Mouse (Mus musculus): ENCODE results near the gene Gm813. TPM values are rescaled to one million over a fixed set of nuclear protein-coding genes. Genes with fewer than 3 reads are reported as not detected.

Gene Gm813
- polyA plus RNA-seq, 1 experiment from 2014 or later, result not detected

DNA sequence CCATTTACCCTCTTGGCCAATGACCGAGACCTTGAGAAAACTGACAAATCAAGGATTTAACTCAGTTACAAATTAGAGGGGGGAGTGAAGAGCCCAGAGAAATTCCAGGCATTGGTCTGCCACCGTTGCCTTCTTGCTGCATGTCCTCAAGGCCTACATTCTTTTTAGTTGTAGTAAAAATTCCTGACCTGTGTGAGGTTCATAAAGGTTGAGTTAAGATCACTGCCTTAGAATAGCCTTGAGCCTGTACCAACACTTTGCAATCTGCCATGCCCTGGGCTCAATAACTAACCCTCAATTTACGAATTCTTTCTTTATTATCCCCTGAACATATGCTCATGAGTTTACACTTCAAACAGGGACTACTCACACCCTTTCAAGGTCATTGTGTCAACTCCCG is 6.3 kb upstream of the Gm813 start:
- Histone ChIP-seq H3K36me3 (ENCODE audit: control insufficient read depth, insufficient read depth, low read length) (no peaks in the 10 kb centered on the region), H3K9ac (ENCODE audit: low read depth, low read length) (no peak overlapping the region), H3K9me3 (ENCODE audit: control insufficient read depth, low read length) (no peaks in the 10 kb centered on the region), H3K4me2 (replicated peaks; ENCODE audit: low read depth, low read length) (no peak overlapping the region), H3K27ac (ENCODE audit: low read depth, low read length) (no peak overlapping the region), H3K4me1 (ENCODE audit: control insufficient read depth, insufficient read depth, low read length) (no peaks in the 10 kb centered on the region), H3K4me3 (ENCODE audit: low read length) (no peak overlapping the region), H3K27me3 (ENCODE audit: control insufficient read depth, insufficient read depth, low read length) (no peaks in the 10 kb centered on the region)
- 56% methylated on average over 4 of the region's 4 CpGs for WGBS
- no peak for ATAC-seq (ENCODE audit: low FRiP score, low TSS enrichment)

DNA sequence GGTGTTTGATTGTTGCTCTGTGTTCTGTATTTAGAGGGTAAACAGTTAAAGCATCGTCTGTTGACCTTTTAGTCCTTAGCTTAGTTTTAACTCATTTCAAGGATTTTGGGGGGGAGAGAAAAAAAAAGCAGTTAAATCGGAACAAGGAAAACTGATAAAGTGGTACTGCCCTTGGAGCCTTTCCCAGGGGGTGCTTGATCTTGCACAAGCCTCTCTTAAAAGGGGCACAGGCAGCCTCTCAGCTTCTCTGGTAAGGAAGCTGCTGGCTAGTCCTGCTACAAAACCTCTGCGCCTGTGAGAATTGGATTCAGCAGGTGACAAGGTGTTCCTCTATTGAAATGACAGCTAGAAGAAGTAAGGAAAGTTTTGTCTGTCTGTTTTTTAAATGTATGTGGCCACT is 5.6 kb upstream of the Gm813 start:
- H3K4me1 ChIP-seq (ENCODE audit: control insufficient read depth, insufficient read depth, low read length), result no peaks in the 10 kb centered on the region
- ATAC-seq (ENCODE audit: low FRiP score, low TSS enrichment), result no peak
- no peak overlapping the region for H3K4me3 ChIP-seq (ENCODE audit: low read length)
- 89% methylated on average over 3 of the region's 3 CpGs for WGBS
- H3K36me3 ChIP-seq (ENCODE audit: control insufficient read depth, insufficient read depth, low read length), result no peaks in the 10 kb centered on the region
- no peaks in the 10 kb centered on the region for H3K9me3 ChIP-seq (ENCODE audit: control insufficient read depth, low read length)
- no peak overlapping the region for H3K9ac ChIP-seq (ENCODE audit: low read depth, low read length)
- H3K4me2 ChIP-seq (replicated peaks; ENCODE audit: low read depth, low read length), result no peak overlapping the region
- H3K27ac ChIP-seq (ENCODE audit: low read depth, low read length), result no peak overlapping the region
- H3K27me3 ChIP-seq (ENCODE audit: control insufficient read depth, insufficient read depth, low read length), result no peaks in the 10 kb centered on the region

DNA sequence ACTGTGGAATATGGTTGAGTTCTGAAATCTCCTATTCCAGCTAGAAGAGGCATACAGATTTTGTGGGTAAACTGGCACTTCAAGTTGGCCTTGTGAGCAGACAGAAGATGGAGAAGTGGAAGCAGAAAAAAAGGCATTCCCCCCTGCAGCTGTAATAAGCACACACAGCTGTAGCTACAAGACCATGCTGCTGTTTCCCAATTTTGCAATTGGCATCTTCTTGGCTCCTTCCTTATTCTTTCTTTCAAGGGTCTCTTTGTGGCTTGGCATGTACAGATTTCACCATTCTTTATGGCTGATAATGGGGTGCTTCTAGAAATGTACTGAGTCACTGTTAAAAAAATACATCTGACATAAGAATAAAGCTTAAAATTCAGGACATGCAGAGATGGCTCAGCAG is 568 bp upstream of the Gm813 start:
- H3K9ac ChIP-seq (ENCODE audit: low read depth, low read length), result no peak overlapping the region
- H3K36me3 ChIP-seq (ENCODE audit: control insufficient read depth, insufficient read depth, low read length), result no peaks in the 10 kb centered on the region
- H3K9me3 ChIP-seq (ENCODE audit: control insufficient read depth, low read length), result no peaks in the 10 kb centered on the region
- H3K27me3 ChIP-seq (ENCODE audit: control insufficient read depth, insufficient read depth, low read length), result no peaks in the 10 kb centered on the region
- no peaks in the 10 kb centered on the region for H3K4me1 ChIP-seq (ENCODE audit: control insufficient read depth, insufficient read depth, low read length)
- H3K4me2 ChIP-seq (replicated peaks; ENCODE audit: low read depth, low read length), result no peak overlapping the region
- no peak for ATAC-seq (ENCODE audit: low FRiP score, low TSS enrichment)
- H3K27ac ChIP-seq (ENCODE audit: low read depth, low read length), result no peak overlapping the region
- H3K4me3 ChIP-seq (ENCODE audit: low read length), result no peak overlapping the region

DNA sequence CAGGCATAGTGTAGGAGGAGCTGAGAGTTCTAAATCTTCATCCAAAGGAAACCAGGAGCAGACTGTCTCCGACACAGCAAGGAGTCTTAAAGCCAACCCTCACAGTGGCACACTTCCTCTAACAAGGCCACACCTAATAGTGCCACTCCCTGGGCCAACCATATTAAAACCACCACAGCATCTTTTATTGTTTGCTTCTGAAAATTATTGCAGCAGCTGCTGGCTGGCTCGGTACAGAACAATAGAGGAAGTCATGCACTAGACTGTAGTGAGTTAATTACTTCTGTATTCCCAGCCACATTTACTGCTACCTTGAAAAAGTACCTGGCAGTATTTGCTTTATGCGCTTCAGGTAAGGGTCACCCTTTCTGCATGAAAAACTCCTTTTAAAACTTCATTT is 3.8 kb downstream of the Gm813 start:
- no peaks in the 10 kb centered on the region for H3K27me3 ChIP-seq (ENCODE audit: control insufficient read depth, insufficient read depth, low read length)
- H3K4me1 ChIP-seq (ENCODE audit: control insufficient read depth, insufficient read depth, low read length), result no peaks in the 10 kb centered on the region
- H3K27ac ChIP-seq (ENCODE audit: low read depth, low read length), result no peak overlapping the region
- H3K4me2 ChIP-seq (replicated peaks; ENCODE audit: low read depth, low read length), result no peak overlapping the region
- ATAC-seq (ENCODE audit: low FRiP score, low TSS enrichment), result no peak
- no peak overlapping the region for H3K9ac ChIP-seq (ENCODE audit: low read depth, low read length)
- 68% methylated on average over 3 of the region's 3 CpGs for WGBS
- H3K4me3 ChIP-seq (ENCODE audit: low read length), result no peak overlapping the region
- no peaks in the 10 kb centered on the region for H3K9me3 ChIP-seq (ENCODE audit: control insufficient read depth, low read length)
- H3K36me3 ChIP-seq (ENCODE audit: control insufficient read depth, insufficient read depth, low read length), result no peaks in the 10 kb centered on the region

DNA sequence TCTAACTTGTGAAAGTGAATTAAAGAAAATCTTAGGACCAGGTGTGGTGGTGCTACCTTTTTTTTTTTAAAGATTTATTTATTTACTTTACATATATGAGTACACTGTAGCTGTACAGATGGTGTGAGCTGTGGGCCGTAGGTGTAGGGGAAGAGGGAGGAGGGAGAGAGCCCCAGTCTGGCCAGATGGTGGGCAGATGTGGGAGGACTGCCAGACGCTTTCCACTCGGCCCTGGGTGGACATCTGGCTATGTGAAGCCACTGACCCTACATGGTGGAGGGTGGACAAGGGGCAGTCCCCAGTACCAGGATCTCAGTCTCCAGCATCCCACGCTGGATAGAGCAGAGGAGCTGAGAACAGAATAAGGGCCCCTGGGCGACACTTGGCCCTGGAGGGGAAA is 9.7 kb downstream of the Gm813 start:
- no peaks in the 10 kb centered on the region for H3K27me3 ChIP-seq (ENCODE audit: control insufficient read depth, insufficient read depth, low read length)
- H3K9ac ChIP-seq (ENCODE audit: low read depth, low read length), result no peak overlapping the region
- H3K4me2 ChIP-seq (replicated peaks; ENCODE audit: low read depth, low read length), result no peak overlapping the region
- no peak overlapping the region for H3K4me3 ChIP-seq (ENCODE audit: low read length)
- H3K9me3 ChIP-seq (ENCODE audit: control insufficient read depth, low read length), result no peaks in the 10 kb centered on the region
- no peak for ATAC-seq (ENCODE audit: low FRiP score, low TSS enrichment)
- no peaks in the 10 kb centered on the region for H3K36me3 ChIP-seq (ENCODE audit: control insufficient read depth, insufficient read depth, low read length)
- no peak overlapping the region for H3K27ac ChIP-seq (ENCODE audit: low read depth, low read length)
- WGBS, result 43% methylated on average over 5 of the region's 5 CpGs
- no peaks in the 10 kb centered on the region for H3K4me1 ChIP-seq (ENCODE audit: control insufficient read depth, insufficient read depth, low read length)

DNA sequence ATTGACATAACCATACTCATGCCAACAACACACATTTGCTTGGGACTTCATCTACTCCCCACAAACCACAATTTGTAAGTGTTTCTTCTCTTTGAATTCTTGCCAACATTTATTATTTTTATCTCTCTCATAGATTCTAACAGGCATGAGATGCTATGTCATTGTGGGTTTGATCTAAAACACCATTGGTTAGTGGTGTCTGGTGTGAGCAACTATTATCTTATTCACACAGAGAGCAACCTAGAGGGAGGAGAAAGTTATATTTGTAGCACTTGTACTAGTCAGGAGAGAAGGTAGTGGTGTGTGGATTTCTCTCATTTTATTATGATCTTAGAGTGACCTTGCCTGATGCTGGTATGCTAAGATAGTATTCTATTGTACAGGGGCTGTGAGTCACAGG is 12.1 kb downstream of the Gm813 start:
- Histone ChIP-seq H3K36me3 (ENCODE audit: control insufficient read depth, insufficient read depth, low read length) (no peaks in the 10 kb centered on the region), H3K4me1 (ENCODE audit: control insufficient read depth, insufficient read depth, low read length) (no peaks in the 10 kb centered on the region), H3K4me3 (ENCODE audit: low read length) (no peak overlapping the region), H3K27me3 (ENCODE audit: control insufficient read depth, insufficient read depth, low read length) (no peaks in the 10 kb centered on the region), H3K9ac (ENCODE audit: low read depth, low read length) (no peak overlapping the region), H3K9me3 (ENCODE audit: control insufficient read depth, low read length) (no peaks in the 10 kb centered on the region), H3K27ac (ENCODE audit: low read depth, low read length) (no peak overlapping the region), H3K4me2 (replicated peaks; ENCODE audit: low read depth, low read length) (no peak overlapping the region)
- no peak for ATAC-seq (ENCODE audit: low FRiP score, low TSS enrichment)

DNA sequence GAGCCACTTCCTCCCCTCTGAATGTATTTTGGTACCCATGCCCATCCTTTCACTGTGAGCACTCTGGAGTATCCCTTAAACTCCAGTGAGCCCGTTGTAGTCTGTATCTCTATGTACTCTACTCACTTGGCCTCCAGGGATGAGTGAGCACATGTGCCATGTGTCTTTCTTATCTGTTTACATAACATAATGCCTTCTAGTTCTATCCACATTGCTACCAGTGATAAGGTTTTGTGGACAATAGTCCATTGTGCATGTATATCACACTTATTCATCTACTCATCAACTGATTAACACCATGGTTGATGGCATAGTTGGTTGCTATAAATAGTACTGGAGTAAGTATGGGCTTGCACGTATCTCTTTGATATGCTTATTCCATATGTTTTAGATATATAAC is 12.9 kb downstream of the Gm813 start:
- Histone ChIP-seq H3K4me2 (replicated peaks; ENCODE audit: low read depth, low read length) (no peak overlapping the region), H3K9me3 (ENCODE audit: control insufficient read depth, low read length) (no peaks in the 10 kb centered on the region), H3K4me1 (ENCODE audit: control insufficient read depth, insufficient read depth, low read length) (no peaks in the 10 kb centered on the region), H3K27ac (ENCODE audit: low read depth, low read length) (no peak overlapping the region), H3K36me3 (ENCODE audit: control insufficient read depth, insufficient read depth, low read length) (no peaks in the 10 kb centered on the region), H3K9ac (ENCODE audit: low read depth, low read length) (no peak overlapping the region), H3K27me3 (ENCODE audit: control insufficient read depth, insufficient read depth, low read length) (no peaks in the 10 kb centered on the region), H3K4me3 (ENCODE audit: low read length) (no peak overlapping the region)
- WGBS, result 85% methylated on average over 2 of the region's 2 CpGs
- no peak for ATAC-seq (ENCODE audit: low FRiP score, low TSS enrichment)

DNA sequence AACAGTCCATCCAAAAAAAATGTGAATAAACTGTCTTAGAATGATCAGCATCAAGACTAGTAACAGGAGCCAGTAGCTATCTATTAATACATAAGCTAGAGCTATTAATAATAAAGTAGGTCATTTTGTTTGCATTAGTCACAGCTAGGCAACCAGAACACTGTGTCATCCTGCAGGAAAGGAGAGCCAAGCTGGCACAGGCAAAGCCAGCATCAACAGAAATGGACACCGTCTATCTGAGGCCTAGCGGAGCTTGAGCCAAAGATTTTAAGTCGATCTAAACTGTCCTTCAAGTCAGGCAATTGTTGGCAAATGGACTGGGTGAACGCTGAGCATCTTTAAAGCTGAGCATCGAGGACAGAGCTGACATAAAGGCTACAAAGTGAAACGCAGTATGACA is 15.9 kb downstream of the Gm813 start:
- no peak overlapping the region for H3K4me2 ChIP-seq (replicated peaks; ENCODE audit: low read depth, low read length)
- H3K27ac ChIP-seq (ENCODE audit: low read depth, low read length), result no peak overlapping the region
- no peaks in the 10 kb centered on the region for H3K4me1 ChIP-seq (ENCODE audit: control insufficient read depth, insufficient read depth, low read length)
- no peak overlapping the region for H3K9ac ChIP-seq (ENCODE audit: low read depth, low read length)
- no peak overlapping the region for H3K4me3 ChIP-seq (ENCODE audit: low read length)
- H3K27me3 ChIP-seq (ENCODE audit: control insufficient read depth, insufficient read depth, low read length), result no peaks in the 10 kb centered on the region
- no peaks in the 10 kb centered on the region for H3K36me3 ChIP-seq (ENCODE audit: control insufficient read depth, insufficient read depth, low read length)
- H3K9me3 ChIP-seq (ENCODE audit: control insufficient read depth, low read length), result no peaks in the 10 kb centered on the region
- 91% methylated on average over 6 of the region's 6 CpGs for WGBS
- no peak for ATAC-seq (ENCODE audit: low FRiP score, low TSS enrichment)

DNA sequence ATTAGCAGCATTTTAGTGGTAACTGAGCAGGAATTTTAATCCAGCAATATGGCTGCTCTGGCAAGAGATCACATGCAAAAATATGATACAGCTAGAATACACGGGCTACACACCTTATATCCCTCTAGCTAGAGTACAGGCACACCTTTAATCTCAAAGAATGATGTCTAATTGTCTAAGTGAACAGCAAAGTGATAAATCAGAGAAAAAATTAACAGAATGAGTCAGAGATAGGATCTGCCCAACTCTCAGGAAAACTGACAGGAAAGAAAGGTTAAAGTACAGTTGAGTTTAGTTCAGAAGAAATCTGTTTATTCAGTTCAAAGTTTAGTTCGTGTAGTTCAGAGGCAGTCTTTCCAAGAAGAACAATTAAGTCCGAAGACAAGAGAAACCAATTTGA is 25.5 kb downstream of the Gm813 start:
- Histone ChIP-seq H3K4me2 (replicated peaks; ENCODE audit: low read depth, low read length) (no peak overlapping the region), H3K27ac (ENCODE audit: low read depth, low read length) (no peak overlapping the region), H3K4me1 (ENCODE audit: control insufficient read depth, insufficient read depth, low read length) (no peaks in the 10 kb centered on the region), H3K9ac (ENCODE audit: low read depth, low read length) (no peak overlapping the region), H3K9me3 (ENCODE audit: control insufficient read depth, low read length) (no peaks in the 10 kb centered on the region), H3K27me3 (ENCODE audit: control insufficient read depth, insufficient read depth, low read length) (no peaks in the 10 kb centered on the region), H3K36me3 (ENCODE audit: control insufficient read depth, insufficient read depth, low read length) (no peaks in the 10 kb centered on the region), H3K4me3 (ENCODE audit: low read length) (no peak overlapping the region)
- WGBS, result 71% methylated on average over 3 of the region's 3 CpGs
- ATAC-seq (ENCODE audit: low FRiP score, low TSS enrichment), result no peak

DNA sequence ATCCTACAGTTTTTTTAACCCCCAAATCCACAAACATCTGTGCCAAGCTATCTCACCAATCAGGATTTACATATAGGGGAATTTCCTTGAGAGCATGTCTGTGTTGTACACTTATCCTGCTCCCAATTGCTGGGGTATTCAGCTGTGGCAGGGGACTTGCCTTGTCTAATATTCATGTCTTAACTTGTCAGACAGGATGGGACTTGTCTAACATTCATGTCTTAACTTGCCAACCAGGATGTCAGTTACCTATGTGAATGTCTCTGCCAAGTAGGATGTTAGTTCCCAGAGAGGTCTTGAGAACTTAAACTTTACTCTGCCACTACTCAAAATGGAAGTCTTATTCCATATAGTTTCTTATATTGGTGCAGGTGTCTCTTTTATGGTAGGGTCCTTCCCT is 27.3 kb downstream of the Gm813 start:
- Histone ChIP-seq H3K9ac (ENCODE audit: low read depth, low read length) (no peak overlapping the region), H3K4me3 (ENCODE audit: low read length) (no peak overlapping the region), H3K36me3 (ENCODE audit: control insufficient read depth, insufficient read depth, low read length) (no peaks in the 10 kb centered on the region), H3K9me3 (ENCODE audit: control insufficient read depth, low read length) (no peaks in the 10 kb centered on the region), H3K4me1 (ENCODE audit: control insufficient read depth, insufficient read depth, low read length) (no peaks in the 10 kb centered on the region), H3K4me2 (replicated peaks; ENCODE audit: low read depth, low read length) (no peak overlapping the region), H3K27ac (ENCODE audit: low read depth, low read length) (no peak overlapping the region), H3K27me3 (ENCODE audit: control insufficient read depth, insufficient read depth, low read length) (no peaks in the 10 kb centered on the region)
- no peak for ATAC-seq (ENCODE audit: low FRiP score, low TSS enrichment)
